Mouse (Mus musculus) retina, postnatal 7 days (tissue): ENCODE measurements at regions not wholly inside any gene's neighbourhood (a gene's known extent, or its start where the extent isn't known, plus 50 kb on each side); places are given as distances from the start of the nearest gene placed in this dataset.

Source experiments
- DNase-seq: peaks from one replicate; pipeline ENCODE4 v3.0.0-alpha.2; 2012; ENCODE audit warnings: low read depth, low spot score

GRCm38 (mm10) chr1:42471846-42472494 is 223.6 kb upstream of the Pou3f3 start:
- DNase-seq: no peak

GRCm38 (mm10) chr1:42472495-42473230 is 222.9 kb upstream of the Pou3f3 start:
- DNase-seq: no peak

- no peak for DNase-seq
Observed at GRCm38 (mm10) chr1:42474197-42474596, 221.4 kb upstream of the Pou3f3 start.

GRCm38 (mm10) chr1:42474831-42475230 is 220.7 kb upstream of the Pou3f3 start:
- no peak for DNase-seq

- DNase-seq: no peak
Observed at GRCm38 (mm10) chr1:42475629-42476028, 219.9 kb upstream of the Pou3f3 start.

GRCm38 (mm10) chr1:42480348-42480920 is 215.1 kb upstream of the Pou3f3 start:
- DNase-seq: no peak

GRCm38 (mm10) chr1:42489563-42489962 is 206.0 kb upstream of the Pou3f3 start:
- DNase-seq: no peak

GRCm38 (mm10) chr1:42490856-42491643 is 204.5 kb upstream of the Pou3f3 start:
- DNase-seq: no peak

- peak; percentile 8 for DNase-seq
Observed at GRCm38 (mm10) chr1:42491644-42492277, 203.8 kb upstream of the Pou3f3 start.

GRCm38 (mm10) chr1:42496022-42496421 is 199.5 kb upstream of the Pou3f3 start:
- no peak for DNase-seq

GRCm38 (mm10) chr1:42496433-42496832 is 199.1 kb upstream of the Pou3f3 start:
- no peak for DNase-seq

GRCm38 (mm10) chr1:42498901-42499300 is 196.7 kb upstream of the Pou3f3 start:
- no peak for DNase-seq

- DNase-seq: no peak
Observed at GRCm38 (mm10) chr1:42504491-42504890, 191.1 kb upstream of the Pou3f3 start.

- no peak for DNase-seq
Observed at GRCm38 (mm10) chr1:42505048-42505729, 190.4 kb upstream of the Pou3f3 start.

- DNase-seq: no peak
Observed at GRCm38 (mm10) chr1:42514417-42514816, 181.2 kb upstream of the Pou3f3 start.

- DNase-seq: no peak
Observed at GRCm38 (mm10) chr1:42524401-42524800, 171.2 kb upstream of the Pou3f3 start.

- DNase-seq: no peak
Observed at GRCm38 (mm10) chr1:42527746-42528476, 167.7 kb upstream of the Pou3f3 start.

- no peak for DNase-seq
Observed at GRCm38 (mm10) chr1:42532908-42533307, 162.7 kb upstream of the Pou3f3 start.

- no peak for DNase-seq
Observed at GRCm38 (mm10) chr1:42539066-42539539, 156.5 kb upstream of the Pou3f3 start.
